Comparison of ENCODE assay signal across 16 mouse cellular contexts in the genomic region with DNA sequence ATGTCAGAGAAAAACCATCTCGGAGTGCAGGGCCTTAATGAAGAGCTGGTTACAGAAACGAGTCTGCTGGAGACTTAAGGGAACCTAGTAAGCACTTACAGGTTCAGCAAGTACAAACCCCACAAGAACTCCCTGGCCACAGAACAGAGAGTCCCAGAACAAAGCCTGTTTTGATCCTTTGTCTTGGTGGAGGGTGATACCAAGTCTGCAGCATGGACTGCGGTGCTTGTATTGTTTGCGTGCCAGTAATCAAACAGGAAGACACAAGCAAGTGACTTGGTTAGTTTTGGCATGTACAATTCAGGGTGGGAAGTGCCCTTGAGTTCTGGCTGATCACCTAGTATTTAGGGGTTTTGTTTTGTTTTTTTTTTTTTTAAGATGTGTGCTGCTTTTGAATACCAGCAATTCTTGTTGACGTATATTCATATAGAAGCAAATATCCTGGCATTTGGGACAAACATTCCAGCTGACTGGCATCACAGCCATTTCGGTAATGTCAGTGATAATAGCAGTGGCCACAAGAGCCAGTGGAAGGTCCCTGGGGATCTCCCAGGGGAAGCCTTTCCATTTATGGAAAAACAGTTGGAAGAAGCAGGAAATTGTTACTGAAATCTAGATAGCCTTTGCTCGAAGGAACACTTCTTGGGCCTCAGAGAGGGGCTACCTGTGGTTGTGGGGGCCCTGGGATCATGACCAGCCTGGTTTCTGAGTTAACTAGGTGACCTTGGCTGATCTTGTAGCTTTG.
A peak's percentile ranks its signal among the peaks of the same experiment; 100 is the strongest.
DNase-seq lines count a peak whose midpoint lies in the region; TF ChIP-seq lines count a peak whose summit lies in the region.
"Had no signal": no experiment of that assay in that cellular context is flagged by ENCODE, and none has a peak within 500 bp of the region (broad histone marks: within the 10 kb centered on the region; RNA-seq: fewer than 3 reads in every experiment).

No protein-coding gene starts in this region.

- peaks cover 8% of the 10 kb centered on the region for H3K4me1 ChIP-seq in embryonic fibroblast, embryonic 13.5 days (ENCODE audit: control insufficient read depth, insufficient read depth, low read length)
- H3K4me1 ChIP-seq: embryonic facial prominence, embryonic 13.5 days; forebrain, embryonic 13.5 days; liver, embryonic 12.5 days; midbrain, embryonic 15.5 days had no signal

- H3K27ac ChIP-seq in left cerebral cortex, adult 2 months, result peak overlapping the region; percentile 28; the same call in 1 of the 2 replicates
- peak overlapping the region; percentile 34; the same call in 1 of the 2 replicates for H3K27ac ChIP-seq in embryonic fibroblast, embryonic 13.5 days (ENCODE audit: insufficient read depth, low read length)
- H3K27ac ChIP-seq: embryonic facial prominence, embryonic 13.5 days; forebrain, embryonic 13.5 days; hindbrain, embryonic 15.5 days; liver, embryonic 12.5 days; midbrain, embryonic 15.5 days had no signal

- no peak for TF ChIP-seq POLR2A in embryonic fibroblast, embryonic 13.5 days (IDR thresholded peaks at IDR 0.05; ENCODE audit: low read depth, low read length)

- no peak for TF ChIP-seq CTCF in left cerebral cortex, adult 2 months (IDR thresholded peaks at IDR 0.05)
- no peak for TF ChIP-seq CTCF in embryonic fibroblast, embryonic 13.5 days (IDR thresholded peaks at IDR 0.05; ENCODE audit: borderline replicate concordance, insufficient read depth, low read length)

- intact Hi-C loops in left cerebral cortex, adult 2 months (cut with DNase I), result loop anchor here (10.0 kb wide), 1 partner anchor 894 kb away; no protein-coding TSS in a partner anchor

- H3K4me3 ChIP-seq in left cerebral cortex, adult 2 months, result no peak overlapping the region
- no peak overlapping the region for H3K4me3 ChIP-seq in embryonic fibroblast, embryonic 13.5 days (ENCODE audit: insufficient read depth, low read length)
- H3K4me3 ChIP-seq: embryonic facial prominence, embryonic 13.5 days; forebrain, embryonic 13.5 days; hindbrain, embryonic 15.5 days; liver, embryonic 12.5 days; midbrain, embryonic 15.5 days had no signal

- peak; percentile 39 for DNase-seq in heart, adult 18-20 months
- no peak for DNase-seq in heart, adult 8-10 months (ENCODE audit: low spot score)
- no peak for DNase-seq in left cerebral cortex, adult 2 months (ENCODE audit: extremely low spot score in 1 of 2, low spot score in 2 of 2)
- no peak for DNase-seq in left cerebral cortex, adult 8-10 months (ENCODE audit: low spot score in 2 of 2)
- DNase-seq in telencephalon, adult 2 months (ENCODE audit: low read depth, low spot score), result peak; percentile 26
- no peak for DNase-seq in lung, postnatal 25 days (ENCODE audit: low spot score)
- DNase-seq in left cerebral cortex, adult 18-20 months (ENCODE audit: low spot score in 2 of 2), result no peak
- DNase-seq: B cell, adult 2 months; cerebellum, postnatal 14 days; gastrocnemius, postnatal 10 days had no signal

Comparison
In these comparisons a context has a peak if more than half of its experiments do, and no peak if none do; other contexts are left out.
1. DNase-seq: peak in heart, adult 18-20 months (2 of 2) and telencephalon, adult 2 months (single experiment); none in heart, adult 8-10 months (single experiment), left cerebral cortex, adult 2 months (0 of 2), left cerebral cortex, adult 8-10 months (0 of 2), lung, postnatal 25 days (single experiment) and left cerebral cortex, adult 18-20 months (0 of 2).